In genomic region chr11:95324181-95324580, GRCm38 (mm10) we compare ENCODE assay signal across 17 mouse cellular contexts.
"Had no signal": no experiment of that assay in that cellular context is flagged by ENCODE, and none has a peak within 500 bp of the region (broad histone marks: within the 10 kb centered on the region; RNA-seq: fewer than 3 reads in every experiment).

No protein-coding gene starts in this region.

- H3K4me1 ChIP-seq: limb, embryonic 10.5 days had no signal

- ATAC-seq: intestine, postnatal 0 days; lung, postnatal 0 days had no signal

- H3K9me3 ChIP-seq: limb, embryonic 10.5 days; liver, embryonic 15.5 days; neural tube, embryonic 13.5 days had no signal

- H3K4me3 ChIP-seq: layer of hippocampus, adult 2 months; limb, embryonic 10.5 days; liver, embryonic 15.5 days; myocyte; neural tube, embryonic 13.5 days had no signal

- DNase-seq: kidney, adult 9 months; kidney, postnatal 10 days; kidney, postnatal 4 days; lung, adult 2 months; lung, postnatal 36 days; right cerebral cortex, adult 18-20 months; right cerebral cortex, postnatal 25 days; thymus, postnatal 36 days had no signal

- H3K27me3 ChIP-seq: liver, embryonic 15.5 days had no signal

- H3K36me3 ChIP-seq: limb, embryonic 10.5 days; liver, embryonic 15.5 days; neural tube, embryonic 13.5 days had no signal

- H3K27ac ChIP-seq: layer of hippocampus, adult 2 months; limb, embryonic 10.5 days; liver, embryonic 15.5 days; neural tube, embryonic 13.5 days had no signal

- H3K9ac ChIP-seq: liver, embryonic 15.5 days; neural tube, embryonic 13.5 days had no signal

- H3K4me2 ChIP-seq: liver, embryonic 11.5 days; liver, embryonic 15.5 days; midbrain, embryonic 11.5 days; neural tube, embryonic 13.5 days had no signal
